Mouse (Mus musculus): ENCODE data around the gene Krt35.

Krt35 gene

DNA sequence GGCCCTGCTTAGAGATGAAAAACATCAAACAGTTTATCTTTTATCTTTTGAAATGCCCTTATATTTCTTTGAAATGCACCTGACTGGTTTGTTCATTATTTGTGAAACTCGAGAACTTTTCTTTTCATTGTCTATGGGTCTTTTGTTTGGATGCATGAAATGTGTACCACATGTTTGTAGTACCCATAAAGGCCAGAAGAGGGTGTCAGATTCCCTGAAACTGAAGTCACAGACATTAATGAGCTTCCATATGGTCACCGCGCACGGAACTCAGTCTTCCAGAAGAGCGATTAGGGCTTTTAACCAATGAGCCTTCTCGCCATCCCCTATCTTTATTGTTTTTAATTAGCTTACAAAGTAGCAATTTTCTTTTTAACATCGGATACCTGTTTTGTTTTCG, 37.2 kb downstream of the Krt35 start:
- no peak for DNase-seq

DNA sequence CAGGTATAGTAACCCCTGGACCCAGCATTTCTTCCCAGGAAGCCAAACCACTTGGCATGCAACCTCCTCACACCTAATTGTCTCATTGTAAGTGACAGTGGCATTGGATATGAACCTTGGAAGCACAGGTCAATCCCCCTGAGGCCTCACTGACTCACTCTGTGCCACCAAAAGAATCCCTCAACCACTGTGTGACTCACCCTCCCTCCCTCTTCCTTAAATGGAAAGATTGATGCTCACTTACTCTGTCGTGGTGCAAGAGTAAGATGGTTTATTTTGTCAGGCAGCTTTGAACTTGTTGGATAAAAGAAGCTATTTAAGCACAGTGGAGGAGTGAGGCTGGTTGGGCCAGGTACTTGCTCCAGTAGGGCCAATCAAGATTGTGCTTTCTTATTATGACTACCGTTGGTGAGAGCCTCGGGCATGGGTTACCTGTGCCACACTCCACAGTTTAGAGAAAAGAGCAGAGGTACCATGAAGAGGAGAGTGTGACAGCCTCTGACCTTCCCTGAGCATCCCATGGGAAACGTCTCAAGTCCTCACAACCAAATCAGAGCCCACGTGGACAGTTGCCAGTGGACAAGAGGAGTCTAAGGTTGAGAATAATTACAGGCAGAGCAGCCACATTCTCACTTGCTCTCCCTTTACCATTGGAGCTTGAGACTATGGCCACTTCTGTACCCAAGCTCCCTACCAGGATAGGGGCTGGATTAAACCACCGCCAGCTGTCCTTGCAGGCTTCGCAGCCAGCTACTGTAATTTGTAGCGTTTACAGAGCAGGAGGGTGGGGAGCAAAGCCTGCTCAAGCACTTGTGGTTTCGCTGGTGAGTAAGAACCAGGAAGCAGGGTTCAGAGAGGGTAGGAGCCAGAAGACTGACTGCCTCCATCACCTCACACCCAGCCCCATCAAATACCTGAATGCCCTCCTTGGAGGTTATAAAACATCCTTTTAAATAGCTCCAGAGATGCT, 40.1 kb downstream of the Krt35 start:
- DNase-seq = no peak

DNA sequence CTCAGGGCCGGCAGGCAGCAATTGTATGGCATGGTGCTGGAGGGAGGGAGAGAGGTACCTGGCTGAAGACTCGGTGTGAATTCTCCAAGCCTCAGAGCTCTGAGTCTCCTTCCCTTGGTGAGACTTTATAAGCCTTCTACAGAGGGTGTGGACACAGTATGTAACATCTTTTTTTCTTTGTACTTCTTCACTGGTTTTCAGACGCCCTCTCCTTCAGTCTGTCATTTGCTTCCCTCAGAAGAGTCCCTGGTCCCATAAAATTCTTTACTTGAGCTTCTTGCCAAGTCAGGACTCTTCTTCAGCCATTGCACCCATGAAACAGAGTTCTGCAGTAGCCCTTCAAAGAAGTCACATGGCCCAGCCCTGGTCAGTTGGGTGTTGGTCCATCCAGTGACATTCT, 45.6 kb downstream of the Krt35 start, which contains the start of gene Krt31:
TSS of gene Krt31 (minus strand) at position 101 of the 400 bp plus-strand sequence.
- no peak for DNase-seq

- DNase-seq = no peak
Measured at GRCm38 (mm10) chr11:100047193-100047592, 48.8 kb downstream of the Krt35 start.

DNA sequence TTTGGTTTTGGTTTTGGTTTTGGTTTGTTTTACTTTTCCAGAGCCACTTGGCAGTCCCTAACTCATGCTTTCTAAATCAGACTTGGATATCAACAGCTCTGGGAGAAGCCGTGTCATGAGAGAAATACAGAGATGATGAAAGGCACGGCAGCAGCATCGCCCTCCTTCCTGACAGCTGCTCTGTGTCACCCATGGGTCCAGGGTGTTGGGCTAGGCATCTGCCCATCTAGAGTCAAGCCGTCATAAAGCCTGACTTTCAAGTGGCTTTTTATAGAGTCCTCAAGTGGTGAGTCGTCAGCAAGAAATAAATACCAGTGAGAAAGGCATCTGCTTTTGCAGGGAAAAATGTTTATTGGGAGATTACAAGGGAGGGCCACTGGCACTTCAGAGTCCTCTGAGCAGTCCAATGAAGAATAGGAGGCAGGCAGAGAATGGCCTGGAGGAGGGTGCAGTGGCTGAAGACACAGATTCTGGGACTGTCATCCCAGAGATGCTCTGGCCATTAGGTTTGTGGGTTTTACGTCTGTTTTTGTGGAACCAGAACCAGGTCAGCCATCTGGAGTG, 49.7 kb downstream of the Krt35 start:
- peak; percentile 3 for DNase-seq

Measured in lung, postnatal 14 days (tissue).